Mouse (Mus musculus): ENCODE measurements around the gene Tubd1. TPM values are rescaled to one million over a fixed set of nuclear protein-coding genes. Genes with fewer than 3 reads are reported as not detected.

The Tubd1 gene
- polyA plus RNA-seq, 1 experiment, result 6.6 TPM

DNA sequence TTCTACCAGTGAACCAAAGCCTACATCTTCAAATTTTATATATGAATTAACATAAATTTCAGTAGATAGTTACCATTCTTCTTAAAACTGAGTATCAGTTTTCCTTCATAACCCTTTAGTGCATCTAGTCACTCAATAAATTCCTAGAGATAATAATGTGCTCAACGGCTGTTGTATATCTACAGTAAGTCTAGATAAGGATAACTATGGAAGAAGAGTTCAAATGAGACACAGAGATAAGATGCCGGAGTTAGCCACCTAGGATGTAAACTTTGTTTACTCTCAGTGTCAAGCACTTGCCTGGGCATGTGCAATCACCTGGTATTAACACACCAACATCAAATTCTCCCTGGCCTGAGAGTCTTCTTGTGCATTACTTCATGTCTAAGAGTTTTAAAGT is 37.5 kb upstream of the Tubd1 start:
- Histone ChIP-seq H3K36me3 (ENCODE audit: control insufficient read depth, insufficient read depth) (peaks cover 72% of the 10 kb centered on the region), H3K4me2 (ENCODE audit: low read depth) (no peak overlapping the region), H3K4me3 (no peak overlapping the region), H3ac (ENCODE audit: control insufficient read depth, insufficient read length) (no peak overlapping the region), H3K79me2 (ENCODE audit: control insufficient read depth, insufficient read depth) (no peaks in the 10 kb centered on the region), H3K27me3 (ENCODE audit: control insufficient read depth, insufficient read depth, insufficient read length) (no peaks in the 10 kb centered on the region)
- TF ChIP-seq TCF12 (IDR thresholded peaks at IDR 0.05; ENCODE audit: insufficient read depth, poor library complexity, severe bottlenecking), result no peak
- TF ChIP-seq POLR2AphosphoS2 (IDR thresholded peaks at IDR 0.05; ENCODE audit: insufficient read length, low read depth), result no peak
- no peak for TF ChIP-seq E2F4 (IDR thresholded peaks at IDR 0.05; ENCODE audit: insufficient read depth)
- no peak for TF ChIP-seq POLR2A (IDR thresholded peaks at IDR 0.05; ENCODE audit: insufficient read length, low read depth)
- no peak for TF ChIP-seq MAX (IDR thresholded peaks at IDR 0.05; ENCODE audit: low read depth)
- TF ChIP-seq REST (IDR thresholded peaks at IDR 0.05; ENCODE audit: insufficient read depth, insufficient read length), result no peak
- TF ChIP-seq CEBPB (IDR thresholded peaks at IDR 0.05; ENCODE audit: insufficient read depth, poor library complexity, severe bottlenecking), result no peak
- no peak for TF ChIP-seq MYOD1 (IDR thresholded peaks at IDR 0.05; ENCODE audit: control insufficient read depth in 1 of 3, insufficient read length in 2 of 3, low read depth in 2 of 3)
- no peak for TF ChIP-seq USF1 (IDR thresholded peaks at IDR 0.05; ENCODE audit: low read depth)
- no peak for TF ChIP-seq MYOG (IDR thresholded peaks at IDR 0.05; ENCODE audit: control insufficient read depth in 1 of 3, insufficient read depth in 1 of 3, insufficient read length in 2 of 3, low read depth in 2 of 3)
- no peak for TF ChIP-seq TCF3 (IDR thresholded peaks at IDR 0.05; ENCODE audit: insufficient read length, low read depth)
- TF ChIP-seq SRF (IDR thresholded peaks at IDR 0.05; ENCODE audit: control insufficient read depth, insufficient read length, low read depth), result no peak

DNA sequence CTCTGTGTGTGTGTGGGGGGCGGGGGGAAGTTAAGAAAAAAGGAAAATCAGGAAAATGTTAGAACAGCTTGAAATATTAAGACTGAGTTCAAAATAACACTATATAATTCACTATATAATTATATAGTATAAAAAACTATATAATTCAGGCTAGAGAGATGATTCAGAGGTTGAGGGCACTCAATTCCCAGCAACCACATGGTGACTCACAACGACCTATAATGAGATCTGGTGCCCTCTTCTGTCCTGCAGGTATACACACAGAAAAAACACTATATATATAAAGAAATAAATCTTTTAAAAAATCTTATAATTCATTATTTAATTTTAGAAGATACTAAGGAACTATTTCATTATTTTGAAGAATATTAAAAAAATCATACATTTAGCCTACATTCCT is 36.8 kb upstream of the Tubd1 start:
- Histone ChIP-seq H3K4me3 (no peak overlapping the region), H3K4me2 (ENCODE audit: low read depth) (no peak overlapping the region), H3K36me3 (ENCODE audit: control insufficient read depth, insufficient read depth) (peaks cover 74% of the 10 kb centered on the region), H3K27me3 (ENCODE audit: control insufficient read depth, insufficient read depth, insufficient read length) (no peaks in the 10 kb centered on the region), H3K79me2 (ENCODE audit: control insufficient read depth, insufficient read depth) (no peaks in the 10 kb centered on the region), H3ac (ENCODE audit: control insufficient read depth, insufficient read length) (no peak overlapping the region)
- TF ChIP-seq E2F4 (IDR thresholded peaks at IDR 0.05; ENCODE audit: insufficient read depth) (no peak), REST (IDR thresholded peaks at IDR 0.05; ENCODE audit: insufficient read depth, insufficient read length) (no peak), POLR2A (IDR thresholded peaks at IDR 0.05; ENCODE audit: insufficient read length, low read depth) (no peak), SRF (IDR thresholded peaks at IDR 0.05; ENCODE audit: control insufficient read depth, insufficient read length, low read depth) (no peak), USF1 (IDR thresholded peaks at IDR 0.05; ENCODE audit: low read depth) (no peak), MYOG (IDR thresholded peaks at IDR 0.05; ENCODE audit: control insufficient read depth in 1 of 3, insufficient read depth in 1 of 3, insufficient read length in 2 of 3, low read depth in 2 of 3) (no peak), POLR2AphosphoS2 (IDR thresholded peaks at IDR 0.05; ENCODE audit: insufficient read length, low read depth) (no peak), TCF12 (IDR thresholded peaks at IDR 0.05; ENCODE audit: insufficient read depth, poor library complexity, severe bottlenecking) (no peak), CEBPB (IDR thresholded peaks at IDR 0.05; ENCODE audit: insufficient read depth, poor library complexity, severe bottlenecking) (no peak), MYOD1 (IDR thresholded peaks at IDR 0.05; ENCODE audit: control insufficient read depth in 1 of 3, insufficient read length in 2 of 3, low read depth in 2 of 3) (no peak), MAX (IDR thresholded peaks at IDR 0.05; ENCODE audit: low read depth) (no peak), TCF3 (IDR thresholded peaks at IDR 0.05; ENCODE audit: insufficient read length, low read depth) (no peak)

DNA sequence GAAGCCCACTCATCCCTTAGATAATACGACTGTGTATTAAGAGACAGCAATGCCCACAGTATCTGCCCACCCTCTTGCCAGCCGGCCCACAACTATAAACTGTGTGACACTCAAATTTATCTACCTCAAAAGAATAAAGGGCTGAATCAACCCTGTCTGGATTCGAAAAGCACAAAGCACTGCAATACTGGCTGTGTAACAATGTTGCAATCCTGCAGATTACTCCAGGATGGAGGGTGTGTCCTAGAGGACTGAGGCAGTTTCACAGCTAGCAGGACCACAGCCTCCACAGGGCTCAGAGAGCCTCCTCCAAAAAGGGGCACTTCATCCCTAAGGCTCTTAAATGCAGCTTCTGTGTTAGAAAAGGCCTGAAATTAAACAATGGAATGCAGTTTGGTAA is 28.2 kb upstream of the Tubd1 start:
- H3K4me3 ChIP-seq, result no peak overlapping the region
- no peaks in the 10 kb centered on the region for H3K79me2 ChIP-seq (ENCODE audit: control insufficient read depth, insufficient read depth)
- H3K36me3 ChIP-seq (ENCODE audit: control insufficient read depth, insufficient read depth), result peaks cover 88% of the 10 kb centered on the region
- H3ac ChIP-seq (ENCODE audit: control insufficient read depth, insufficient read length), result no peak overlapping the region
- H3K4me2 ChIP-seq (ENCODE audit: low read depth), result peak overlapping the region; percentile 21
- H3K27me3 ChIP-seq (ENCODE audit: control insufficient read depth, insufficient read depth, insufficient read length), result no peaks in the 10 kb centered on the region
- TF ChIP-seq CEBPB (IDR thresholded peaks at IDR 0.05; ENCODE audit: insufficient read depth, poor library complexity, severe bottlenecking) (peak; percentile 90), SRF (IDR thresholded peaks at IDR 0.05; ENCODE audit: control insufficient read depth, insufficient read length, low read depth) (no peak)

DNA sequence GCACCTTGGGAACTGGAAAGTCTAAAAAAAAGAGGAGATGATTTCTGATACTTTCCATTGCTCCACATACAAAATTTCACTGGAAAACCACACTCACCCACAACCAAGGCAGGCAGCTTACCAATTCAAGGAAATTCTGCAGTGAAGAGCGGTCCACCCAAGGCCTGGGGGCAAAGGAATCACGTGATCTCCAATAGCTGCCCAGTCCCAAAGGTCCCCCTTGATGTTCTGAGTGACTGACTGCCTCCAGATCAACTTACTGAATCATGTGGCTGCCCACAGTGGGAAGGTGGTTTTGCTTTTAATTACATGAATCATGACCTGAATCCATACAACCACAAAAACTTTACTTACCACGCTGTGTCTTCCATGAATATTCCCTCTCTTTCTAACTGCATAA is 27.6 kb upstream of the Tubd1 start:
- peak overlapping the region; percentile 21 for H3K4me2 ChIP-seq (ENCODE audit: low read depth)
- no peak overlapping the region for H3ac ChIP-seq (ENCODE audit: control insufficient read depth, insufficient read length)
- H3K36me3 ChIP-seq (ENCODE audit: control insufficient read depth, insufficient read depth), result peaks cover 91% of the 10 kb centered on the region
- no peak overlapping the region for H3K4me3 ChIP-seq
- H3K27me3 ChIP-seq (ENCODE audit: control insufficient read depth, insufficient read depth, insufficient read length), result no peaks in the 10 kb centered on the region
- TF ChIP-seq USF1 (IDR thresholded peaks at IDR 0.05; ENCODE audit: low read depth) (peak; percentile 20), POLR2AphosphoS2 (IDR thresholded peaks at IDR 0.05; ENCODE audit: insufficient read length, low read depth) (no peak), E2F4 (IDR thresholded peaks at IDR 0.05; ENCODE audit: insufficient read depth) (no peak), TCF3 (IDR thresholded peaks at IDR 0.05; ENCODE audit: insufficient read length, low read depth) (no peak), SRF (IDR thresholded peaks at IDR 0.05; ENCODE audit: control insufficient read depth, insufficient read length, low read depth) (no peak), MYOG (IDR thresholded peaks at IDR 0.05; ENCODE audit: control insufficient read depth in 1 of 3, insufficient read depth in 1 of 3, insufficient read length in 2 of 3, low read depth in 2 of 3) (no peak), CEBPB (IDR thresholded peaks at IDR 0.05; ENCODE audit: insufficient read depth, poor library complexity, severe bottlenecking) (no peak)
- no peaks in the 10 kb centered on the region for H3K79me2 ChIP-seq (ENCODE audit: control insufficient read depth, insufficient read depth)

DNA sequence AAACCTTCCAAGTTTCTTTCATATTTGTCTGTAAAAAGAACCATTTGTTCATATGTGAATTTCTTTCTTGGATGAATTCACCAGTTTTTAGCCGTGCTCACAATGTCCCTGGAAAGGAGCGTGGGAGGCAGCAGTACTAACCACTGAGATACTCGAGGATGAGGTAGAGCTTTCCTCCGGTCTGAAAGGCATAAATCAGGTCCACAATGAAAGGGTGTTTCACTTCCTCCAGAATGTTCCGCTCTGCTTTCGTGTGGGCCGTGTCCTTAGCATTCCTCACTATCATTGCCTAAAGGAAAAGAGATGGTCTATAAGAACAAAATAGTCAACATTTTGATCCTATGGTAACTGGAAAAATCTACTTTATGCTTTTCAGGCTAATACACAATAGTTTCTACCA is 25.0 kb upstream of the Tubd1 start:
- no peak for TF ChIP-seq SRF (IDR thresholded peaks at IDR 0.05; ENCODE audit: control insufficient read depth, insufficient read length, low read depth)
- no peak for TF ChIP-seq REST (IDR thresholded peaks at IDR 0.05; ENCODE audit: insufficient read depth, insufficient read length)
- TF ChIP-seq TCF3 (IDR thresholded peaks at IDR 0.05; ENCODE audit: insufficient read length, low read depth), result no peak
- no peak for TF ChIP-seq MYOD1 (IDR thresholded peaks at IDR 0.05; ENCODE audit: control insufficient read depth in 1 of 3, insufficient read length in 2 of 3, low read depth in 2 of 3)
- no peak for TF ChIP-seq E2F4 (IDR thresholded peaks at IDR 0.05; ENCODE audit: insufficient read depth)
- TF ChIP-seq MYOG (IDR thresholded peaks at IDR 0.05; ENCODE audit: control insufficient read depth in 1 of 3, insufficient read depth in 1 of 3, insufficient read length in 2 of 3, low read depth in 2 of 3), result no peak
- TF ChIP-seq MAX (IDR thresholded peaks at IDR 0.05; ENCODE audit: low read depth), result no peak
- no peak for TF ChIP-seq POLR2AphosphoS2 (IDR thresholded peaks at IDR 0.05; ENCODE audit: insufficient read length, low read depth)
- TF ChIP-seq CEBPB (IDR thresholded peaks at IDR 0.05; ENCODE audit: insufficient read depth, poor library complexity, severe bottlenecking), result no peak
- TF ChIP-seq POLR2A (IDR thresholded peaks at IDR 0.05; ENCODE audit: insufficient read length, low read depth), result no peak
- TF ChIP-seq TCF12 (IDR thresholded peaks at IDR 0.05; ENCODE audit: insufficient read depth, poor library complexity, severe bottlenecking), result no peak
- H3K36me3 ChIP-seq (ENCODE audit: control insufficient read depth, insufficient read depth), result peaks cover 84% of the 10 kb centered on the region

More for the DNA sequence above, 25.0 kb upstream of the Tubd1 start:
- peaks cover under 1% of the 10 kb centered on the region for H3K79me2 ChIP-seq (ENCODE audit: control insufficient read depth, insufficient read depth)
- H3K27me3 ChIP-seq (ENCODE audit: control insufficient read depth, insufficient read depth, insufficient read length), result no peaks in the 10 kb centered on the region
- H3ac ChIP-seq (ENCODE audit: control insufficient read depth, insufficient read length), result no peak overlapping the region
- no peak overlapping the region for H3K4me2 ChIP-seq (ENCODE audit: low read depth)
- no peak overlapping the region for H3K4me3 ChIP-seq
